Mouse (Mus musculus): ENCODE results near the gene 1700017B05Rik. TPM values are rescaled to one million over a fixed set of nuclear protein-coding genes. Genes with fewer than 3 reads are reported as not detected.
"Not testable (repeated sequence)": the region's sequence is repeated elsewhere in the genome, so short reads cannot be mapped to it uniquely, and the experiment has no call there.

The 1700017B05Rik gene
- total RNA-seq (2021) = 10 to 100 TPM; 38.2 to 40.2 TPM
- long read RNA-seq, experiment 1, partial matches to known transcripts = 10 of 15 reads
- long read RNA-seq, experiment 1, other reads (novel, unspliced or antisense) = 3 of 15 reads
- long read RNA-seq, experiment 2, full-length matches to known transcripts = 8 of 14 reads
- long read RNA-seq, experiment 2, partial matches to known transcripts = 4 of 14 reads
- long read RNA-seq, experiment 2, other reads (novel, unspliced or antisense) = 2 of 14 reads

- peak; percentile 85 for DNase-seq
Measured at GRCm38 (mm10) chr9:57261913-57262794, at the start of gene 1700017B05Rik. 1700017B05Rik (minus strand) TSS chr9:57262612.

- DNase-seq = no peak
Measured at GRCm38 (mm10) chr9:57310895-57311294, 48.5 kb upstream of the 1700017B05Rik start.

- no peak for DNase-seq
Measured at GRCm38 (mm10) chr9:57309353-57309752, 46.9 kb upstream of the 1700017B05Rik start.

GRCm38 (mm10) chr9:57307456-57307855, 45.0 kb upstream of the 1700017B05Rik start:
- DNase-seq = no peak

- not testable (repeated sequence) for DNase-seq
Measured at GRCm38 (mm10) chr9:57304716-57305115, 42.3 kb upstream of the 1700017B05Rik start.

- DNase-seq = no peak
Measured at GRCm38 (mm10) chr9:57304251-57304650, 41.8 kb upstream of the 1700017B05Rik start.

GRCm38 (mm10) chr9:57303356-57303755, 40.9 kb upstream of the 1700017B05Rik start:
- DNase-seq = no peak

GRCm38 (mm10) chr9:57300825-57301224, 38.4 kb upstream of the 1700017B05Rik start:
- peak; percentile 37 for DNase-seq

GRCm38 (mm10) chr9:57299790-57300477, 37.5 kb upstream of the 1700017B05Rik start:
- DNase-seq = peak; percentile 6

- DNase-seq = no peak
Measured at GRCm38 (mm10) chr9:57297938-57298337, 35.5 kb upstream of the 1700017B05Rik start.

- DNase-seq = peak; percentile 36
Measured at GRCm38 (mm10) chr9:57296277-57296676, 33.9 kb upstream of the 1700017B05Rik start.

- DNase-seq = no peak
Measured at GRCm38 (mm10) chr9:57295666-57296065, 33.3 kb upstream of the 1700017B05Rik start.

GRCm38 (mm10) chr9:57294905-57295304, 32.5 kb upstream of the 1700017B05Rik start:
- DNase-seq = no peak

GRCm38 (mm10) chr9:57287183-57287582, 24.8 kb upstream of the 1700017B05Rik start:
- no peak for DNase-seq

- no peak for DNase-seq
Measured at GRCm38 (mm10) chr9:57283311-57283710, 20.9 kb upstream of the 1700017B05Rik start.

- peak; percentile 55 for DNase-seq
Measured at GRCm38 (mm10) chr9:57282686-57283085, 20.3 kb upstream of the 1700017B05Rik start.

- peak; percentile 77 for DNase-seq
Measured at GRCm38 (mm10) chr9:57281549-57281948, 19.1 kb upstream of the 1700017B05Rik start.

GRCm38 (mm10) chr9:57279441-57279840, 17.0 kb upstream of the 1700017B05Rik start:
- peak; percentile 65 for DNase-seq

GRCm38 (mm10) chr9:57278268-57278667, 15.9 kb upstream of the 1700017B05Rik start:
- no peak for DNase-seq

GRCm38 (mm10) chr9:57276311-57276710, 13.9 kb upstream of the 1700017B05Rik start:
- peak; percentile 70 for DNase-seq

GRCm38 (mm10) chr9:57273805-57274494, 11.5 kb upstream of the 1700017B05Rik start:
- DNase-seq = peak; percentile 46

All from adrenal gland, postnatal 10 days (tissue).